Mouse (Mus musculus) brown adipose tissue, adult 24 weeks (tissue): Measurements from ENCODE around the gene Frmd4a. TPM values are rescaled to one million over a fixed set of nuclear protein-coding genes. Genes with fewer than 3 reads are reported as not detected.

Experiments used
- H3K27ac ChIP-seq: fragments of 200-500 bp; replicated peaks from 2 replicates; pipeline ENCODE4 v1.5.1; 2012; ENCODE audit warnings: low read depth, mild to moderate bottlenecking, low read length
- H3K4me1 ChIP-seq: fragments of 200-500 bp; 2 replicates; pipeline ENCODE4 v1.6.1; 2012; ENCODE audit warnings: low read length, mixed read lengths; ENCODE audit not compliant: control insufficient read depth, insufficient read depth, insufficient read length
- H3K4me3 ChIP-seq: fragments of 200-500 bp; 2 replicates; pipeline ENCODE4 v1.5.1; 2012; ENCODE audit warnings: low read depth, mild to moderate bottlenecking, low read length, moderate library complexity; ENCODE audit not compliant: insufficient read depth
- polyA plus RNA-seq: library from polyadenylated mRNA; stranded (reverse); fragments of >200 nt; gene quantifications from 2 replicates; pipeline ENCODE4 v1.2.4, GENCODE M21; 2012; ENCODE audit not compliant: missing spikeins, insufficient read depth, insufficient read length

Gene Frmd4a
- polyA plus RNA-seq, 1 experiment = 2.3 TPM

DNA sequence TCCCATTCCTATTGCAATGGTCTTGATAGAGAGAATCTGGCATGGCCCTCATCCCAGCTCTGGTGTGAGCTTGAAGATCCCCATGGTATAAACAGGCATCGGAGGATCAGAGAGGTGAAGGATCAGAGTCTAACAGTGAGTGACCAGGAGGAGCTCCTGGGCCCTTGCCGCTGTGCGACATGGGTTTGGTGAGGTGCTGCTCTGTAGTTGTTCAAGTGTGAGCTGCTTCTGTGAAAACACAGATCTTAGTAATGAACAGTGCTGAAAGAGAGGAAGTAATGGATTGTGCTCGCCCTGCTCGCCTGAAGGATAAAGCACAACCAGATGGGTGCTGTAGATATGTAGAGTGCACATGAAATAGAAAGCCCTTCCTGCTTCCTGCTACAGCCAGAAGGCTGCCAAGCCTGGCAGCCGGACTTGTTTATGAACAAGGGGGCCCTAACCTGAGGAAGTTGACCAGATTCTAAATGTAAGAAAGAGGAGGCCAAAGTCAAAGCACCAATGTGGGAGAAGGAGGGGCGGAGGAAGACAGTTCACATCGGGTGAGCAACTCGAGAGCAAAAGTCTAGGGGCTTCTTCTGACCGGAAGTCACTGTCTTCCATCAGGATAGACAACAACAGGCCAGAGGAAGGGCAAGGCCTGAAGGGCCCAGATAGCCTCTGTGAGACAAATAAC lies 552.8 kb downstream of the Frmd4a start:
- Histone ChIP-seq H3K4me3 (no peak overlapping the region), H3K27ac (peak overlapping the region; percentile 87), H3K4me1 (peaks cover 19% of the 10 kb centered on the region)

GRCm38 (mm10) chr2:4572498-4573263 lies 555.2 kb downstream of the Frmd4a start:
- Histone ChIP-seq H3K4me1 (peaks cover 18% of the 10 kb centered on the region), H3K4me3 (no peak overlapping the region), H3K27ac (peak overlapping the region; percentile 35; the same call in 1 of the 2 replicates)

DNA sequence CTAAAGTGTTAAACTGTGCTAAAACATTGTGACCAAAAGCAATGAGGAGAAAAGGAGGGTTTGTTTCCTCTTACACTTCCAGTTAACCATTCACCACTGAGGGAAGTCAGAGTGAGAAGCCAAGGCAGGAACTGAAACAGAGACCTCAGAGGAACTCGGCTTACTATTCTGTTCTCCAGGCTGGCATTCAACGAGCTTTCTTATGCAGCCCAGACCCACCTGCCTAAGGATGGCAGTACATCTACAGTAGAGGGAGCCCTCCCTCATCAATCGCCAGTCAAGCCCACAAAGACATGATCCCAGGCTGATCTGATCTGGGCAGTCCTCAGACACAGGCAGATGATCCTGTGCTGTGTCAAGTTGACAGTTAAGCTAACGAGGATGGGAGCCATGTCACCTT lies 555.9 kb downstream of the Frmd4a start:
- Histone ChIP-seq H3K4me1 (peaks cover 22% of the 10 kb centered on the region), H3K4me3 (no peak overlapping the region), H3K27ac (peak overlapping the region; percentile 73)

DNA sequence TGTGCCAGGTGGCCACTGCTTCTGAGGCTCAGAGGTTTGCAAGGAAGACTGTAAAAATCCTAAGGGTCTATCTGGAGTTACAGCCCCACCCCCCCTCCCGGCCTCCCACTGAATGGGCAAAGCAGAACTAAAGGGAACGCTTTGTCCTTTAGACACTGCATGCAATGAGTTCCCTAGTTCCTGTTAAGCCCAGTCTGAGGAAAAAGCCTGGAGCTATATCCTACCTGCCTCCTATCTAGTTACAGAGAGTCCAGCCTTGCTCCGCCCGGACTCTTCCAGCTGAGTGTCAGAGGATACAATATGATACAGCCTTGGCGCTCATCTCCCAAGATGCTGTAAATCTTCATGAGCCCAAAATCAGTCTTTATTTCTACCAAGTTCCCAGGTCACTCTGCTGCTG lies 556.7 kb downstream of the Frmd4a start:
- Histone ChIP-seq H3K4me3 (no peak overlapping the region), H3K27ac (no peak overlapping the region), H3K4me1 (peaks cover 26% of the 10 kb centered on the region)

- Histone ChIP-seq H3K4me1 (peaks cover 31% of the 10 kb centered on the region), H3K4me3 (no peak overlapping the region), H3K27ac (0 out of 2 replicates have a peak overlapping the region, but pooled peaks have one; percentile 27)
These were observed 557.6 kb downstream of the Frmd4a start for GRCm38 (mm10) chr2:4575163-4575562.

- H3K27ac ChIP-seq = no peak overlapping the region
These were observed 558.5 kb downstream of the Frmd4a start for GRCm38 (mm10) chr2:4575975-4576374.

DNA sequence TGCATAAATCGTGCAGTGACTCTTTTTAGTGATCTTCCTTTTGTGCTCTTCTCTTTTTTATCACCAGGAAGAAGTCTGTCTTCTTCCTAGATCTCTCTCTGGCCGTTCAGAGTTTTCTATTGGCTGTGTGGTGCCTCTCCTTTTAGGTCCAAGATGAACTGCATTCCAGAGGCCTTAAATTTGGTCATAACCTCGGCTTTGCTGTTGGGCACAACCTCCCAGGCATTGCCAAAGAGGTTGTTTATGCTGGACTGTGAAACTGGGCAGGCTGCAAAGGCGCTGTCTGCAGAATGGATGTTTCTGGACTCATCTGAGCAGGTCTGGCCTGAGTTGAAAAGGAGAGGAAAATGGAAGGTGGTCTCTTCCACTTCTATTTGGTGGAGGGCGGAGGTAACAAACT lies 560.8 kb downstream of the Frmd4a start:
- Histone ChIP-seq H3K4me1 (peaks cover 25% of the 10 kb centered on the region), H3K27ac (peak overlapping the region; percentile 33), H3K4me3 (no peak overlapping the region)

More at GRCm38 (mm10) chr2:4575975-4576374, 558.5 kb downstream of the Frmd4a start:
- Histone ChIP-seq H3K4me3 (no peak overlapping the region), H3K4me1 (peaks cover 25% of the 10 kb centered on the region)

DNA sequence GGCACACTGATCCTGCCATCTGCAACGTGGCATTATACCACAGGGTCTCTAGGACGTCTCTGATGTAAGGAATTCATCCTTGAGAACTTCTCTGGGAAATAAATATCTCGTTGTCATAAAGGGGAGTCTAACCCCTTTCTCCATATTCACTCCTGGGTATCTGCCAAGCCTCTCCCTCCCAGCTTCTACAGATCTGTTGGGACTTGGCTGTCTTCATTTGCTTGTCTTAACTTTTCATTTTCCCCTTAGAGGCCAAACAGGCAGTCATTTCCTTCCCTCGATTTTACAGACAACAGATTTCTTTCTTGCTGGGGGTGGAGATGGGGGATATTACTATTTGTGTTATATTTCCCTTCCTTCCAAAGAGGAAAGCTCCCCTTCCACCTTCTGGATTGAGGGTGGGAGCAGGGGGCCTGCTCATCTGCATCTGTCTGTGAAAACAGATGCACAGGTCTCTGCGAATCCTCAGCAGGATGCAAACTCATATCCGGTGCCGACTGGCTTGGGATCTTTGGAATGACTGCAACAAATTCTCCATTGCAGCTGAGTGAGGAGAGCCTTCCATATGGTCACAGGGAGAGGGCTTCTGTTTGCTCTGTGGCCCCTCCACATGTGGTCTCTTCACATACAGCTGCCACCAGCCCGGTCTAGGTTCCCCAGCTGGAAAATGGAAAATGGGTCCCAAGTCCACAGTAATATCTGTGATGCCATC lies 562.0 kb downstream of the Frmd4a start:
- Histone ChIP-seq H3K4me3 (no peak overlapping the region), H3K27ac (peak overlapping the region; percentile 51)

DNA sequence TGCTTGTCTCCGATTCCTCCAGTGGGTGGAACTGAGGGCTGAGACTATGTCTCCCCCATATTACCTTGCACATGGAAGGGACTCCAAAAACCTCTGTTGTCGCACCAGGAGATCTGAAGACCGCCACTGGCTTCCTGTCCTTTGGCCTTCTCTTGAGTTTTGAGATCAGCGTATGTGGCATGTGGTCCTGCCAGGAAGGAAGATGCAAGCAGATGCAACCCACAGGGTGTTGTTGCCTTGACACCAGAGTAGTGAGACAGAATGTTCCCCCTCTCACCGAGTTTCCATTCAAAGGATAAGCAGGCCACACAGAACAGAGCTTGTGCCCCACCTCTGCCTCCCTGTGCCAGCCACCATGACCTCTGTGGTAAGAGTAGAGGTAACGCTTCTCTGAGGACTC lies 563.1 kb downstream of the Frmd4a start:
- H3K4me1 ChIP-seq = peaks cover 25% of the 10 kb centered on the region
- H3K4me3 ChIP-seq = no peak overlapping the region
- H3K27ac ChIP-seq = no peak overlapping the region

More for the DNA sequence above, 562.0 kb downstream of the Frmd4a start:
- H3K4me1 ChIP-seq = peaks cover 25% of the 10 kb centered on the region

GRCm38 (mm10) chr2:4582930-4583329 lies 565.4 kb downstream of the Frmd4a start:
- no peak overlapping the region for H3K4me3 ChIP-seq
- peaks cover 19% of the 10 kb centered on the region for H3K4me1 ChIP-seq
- H3K27ac ChIP-seq = no peak overlapping the region

DNA sequence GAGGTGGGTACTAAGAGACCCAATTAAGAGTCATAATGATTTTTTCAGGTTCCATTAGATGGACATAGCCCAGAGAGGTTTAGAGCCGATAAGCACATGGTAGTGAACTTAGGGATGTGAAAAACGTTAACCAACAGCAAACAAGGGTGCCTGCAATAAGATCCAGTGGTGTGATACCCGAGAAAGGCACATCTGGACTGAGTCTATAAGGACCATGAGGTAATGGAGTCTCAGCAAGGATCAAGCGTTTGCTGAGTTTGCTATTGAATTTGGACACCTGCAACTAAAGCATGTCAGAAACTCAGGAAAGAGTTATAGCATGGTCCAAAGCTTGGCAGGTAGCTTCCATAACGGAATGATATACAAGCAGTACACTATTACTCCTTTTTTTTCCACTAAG lies 566.7 kb downstream of the Frmd4a start:
- Histone ChIP-seq H3K4me3 (no peak overlapping the region), H3K27ac (no peak overlapping the region), H3K4me1 (peaks cover 8% of the 10 kb centered on the region; the same call in 1 of the 2 replicates)

GRCm38 (mm10) chr2:4586245-4586644 lies 568.7 kb downstream of the Frmd4a start:
- Histone ChIP-seq H3K27ac (peak overlapping the region; percentile 31), H3K4me3 (no peak overlapping the region; the same call in 1 of the 2 replicates), H3K4me1 (no peaks in the 10 kb centered on the region; the same call in 1 of the 2 replicates)

GRCm38 (mm10) chr2:4587685-4588409 lies 570.3 kb downstream of the Frmd4a start:
- H3K4me1 ChIP-seq = peaks cover under 1% of the 10 kb centered on the region; the same call in 1 of the 2 replicates
- no peak overlapping the region for H3K4me3 ChIP-seq
- H3K27ac ChIP-seq = no peak overlapping the region

- Histone ChIP-seq H3K27ac (no peak overlapping the region), H3K4me3 (no peak overlapping the region), H3K4me1 (peaks cover 2% of the 10 kb centered on the region; the same call in 1 of the 2 replicates)
These were observed 574.1 kb downstream of the Frmd4a start for GRCm38 (mm10) chr2:4591647-4592046.
